Mouse (Mus musculus) frontal cortex, postnatal 36 days (tissue): ENCODE measurements around the gene Ube2l3.
"Not testable (repeated sequence)": the region's sequence is repeated elsewhere in the genome, so short reads cannot be mapped to it uniquely, and the experiment has no call there.

Source experiments
- DNase-seq, 2 experiments: peaks; one replicate each; pipeline ENCODE4 v3.0.0; 2022; ENCODE audit warnings: low spot score in 2 of 2

The Ube2l3 gene

DNA sequence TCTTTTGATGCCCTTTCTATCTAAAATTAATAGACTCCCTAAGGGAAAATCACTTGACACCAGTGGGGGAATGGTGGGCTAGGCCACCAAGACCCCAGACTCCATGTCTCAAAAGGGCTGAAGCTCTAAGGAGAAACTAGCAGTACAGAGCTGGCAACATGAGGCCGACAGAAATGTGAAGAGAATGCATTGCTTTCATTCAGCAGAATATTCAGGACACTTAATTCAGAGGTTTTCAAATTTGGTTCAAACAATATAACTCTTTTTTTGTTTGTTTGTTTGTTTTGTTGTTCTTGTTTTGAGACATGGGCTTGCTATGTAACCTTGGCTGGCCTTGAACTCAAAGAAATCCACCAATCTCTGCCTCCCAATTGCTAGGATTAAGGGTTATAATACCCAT lies at the start of gene Ube2l3:
Gene Ube2l3, minus strand, starts transcription at position 101 of the 400 bp plus-strand sequence.
- DNase-seq, result no peak

DNA sequence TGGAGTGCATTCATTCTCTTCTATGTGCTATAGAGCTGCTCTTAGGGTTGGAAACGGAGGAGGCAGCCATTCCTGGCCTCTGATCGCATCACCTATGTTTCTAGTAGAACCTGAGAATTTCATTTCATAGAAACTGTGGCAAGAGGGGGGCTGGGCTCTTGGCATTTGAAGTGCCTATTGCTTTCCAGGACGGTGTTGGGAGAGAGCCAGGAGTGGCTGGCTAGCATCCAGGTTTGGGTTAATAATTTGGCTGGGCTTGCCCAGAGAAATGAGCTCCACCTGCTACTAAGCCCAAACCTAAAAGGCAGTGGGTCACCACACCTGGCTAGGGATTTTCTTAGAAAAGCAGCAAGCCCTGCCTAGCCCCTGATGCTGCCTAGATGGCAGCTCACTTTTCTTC lies 49.1 kb upstream of the Ube2l3 start:
- DNase-seq, result peak in 1 of 2 experiments; percentile 17

DNA sequence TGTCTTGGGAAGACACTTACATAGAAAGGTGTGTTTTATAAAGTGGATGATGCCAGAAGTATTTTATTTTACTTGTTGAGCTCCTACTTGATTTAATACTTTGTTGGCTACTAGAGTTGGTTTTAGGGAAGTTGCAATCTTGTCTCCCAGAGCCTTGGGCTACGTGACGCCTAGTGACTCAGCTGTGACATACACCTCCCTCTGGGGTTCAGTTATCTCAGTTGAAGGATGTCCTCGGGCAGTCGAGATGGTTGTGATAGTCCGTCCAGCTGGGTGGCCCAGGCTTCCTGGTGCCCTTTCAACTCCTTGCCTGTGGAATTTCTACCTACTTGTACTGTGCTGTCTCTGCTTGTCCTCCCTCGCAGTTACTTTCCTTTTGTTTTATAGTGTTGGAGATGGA lies 46.7 kb upstream of the Ube2l3 start:
- no peak for DNase-seq

DNA sequence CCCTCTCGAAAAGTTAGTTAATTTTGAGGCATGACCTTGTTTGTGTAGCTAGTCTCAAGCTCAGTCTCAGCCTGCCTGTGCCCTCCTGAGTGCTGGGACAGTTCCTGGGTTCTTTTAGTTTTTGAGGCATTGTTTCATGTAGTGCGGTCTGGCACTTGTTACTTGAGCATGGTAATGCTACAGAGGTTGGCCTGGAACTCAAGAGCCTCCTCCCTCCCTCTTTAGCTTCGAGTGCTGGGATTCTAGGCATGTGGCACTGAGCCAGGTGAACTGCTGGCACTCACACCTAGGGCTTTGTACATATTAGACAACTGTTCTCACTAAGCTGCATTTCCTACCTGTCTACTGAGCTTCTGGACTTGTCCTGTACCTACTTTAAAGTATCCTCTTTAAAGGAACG lies 45.3 kb upstream of the Ube2l3 start:
- DNase-seq, result no peak

DNA sequence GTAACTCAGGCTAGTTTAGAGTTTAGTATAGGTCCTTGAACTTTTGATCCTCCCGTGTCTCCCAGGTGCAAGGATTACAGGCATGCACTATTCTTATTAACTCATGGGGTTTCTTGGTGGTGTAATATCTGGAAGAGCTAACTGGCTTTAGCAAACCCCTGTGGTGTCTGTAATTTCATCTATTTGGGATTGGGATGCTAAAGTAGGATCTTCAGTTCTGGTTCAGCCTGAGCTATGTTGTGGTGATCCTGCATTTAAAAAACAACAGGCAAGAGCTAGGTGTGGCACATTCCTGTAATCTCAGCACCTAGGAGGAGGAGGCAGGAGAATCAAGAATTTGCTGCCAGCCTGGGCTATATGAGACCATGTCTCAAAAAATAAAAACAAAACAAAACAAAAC lies 42.5 kb upstream of the Ube2l3 start:
- DNase-seq, result no peak

DNA sequence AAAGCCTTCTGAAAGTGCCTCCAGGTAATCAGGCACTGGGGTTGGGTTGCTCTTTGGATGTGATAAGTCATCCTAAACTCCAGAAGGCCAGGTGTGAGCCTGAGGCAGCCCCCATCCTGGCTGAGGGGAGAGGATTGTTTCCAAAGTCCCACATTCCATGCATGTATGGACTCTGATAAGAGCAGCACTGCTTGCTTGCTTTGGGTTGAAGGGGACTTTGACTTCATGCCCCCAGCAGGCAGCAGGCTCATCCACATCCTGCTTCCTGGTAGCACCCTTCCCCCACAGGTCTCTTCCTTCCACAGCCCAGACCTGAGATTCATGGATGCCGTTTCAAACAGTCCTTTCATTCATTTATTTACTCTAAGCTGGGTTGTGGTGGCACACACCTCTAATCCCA lies 41.3 kb upstream of the Ube2l3 start:
- no peak for DNase-seq

DNA sequence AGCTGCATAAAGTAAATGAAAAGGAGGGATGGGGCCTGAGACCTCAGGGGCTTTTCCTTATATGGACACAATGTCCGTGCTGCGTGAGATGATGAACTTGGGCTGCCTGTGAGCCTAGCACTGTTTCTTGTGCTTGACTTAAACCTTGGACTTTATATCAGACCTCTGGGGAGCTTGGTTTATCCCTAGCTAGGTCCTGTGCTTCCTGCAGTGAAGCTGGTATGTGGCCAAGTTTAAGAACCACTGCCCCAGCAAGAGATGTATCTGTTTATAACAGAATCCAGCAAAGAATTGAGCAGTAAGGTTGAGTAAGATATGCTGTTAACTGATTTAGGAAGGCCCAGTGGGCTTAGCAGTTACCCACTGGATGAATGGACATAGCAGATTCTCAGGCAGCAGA lies 37.0 kb upstream of the Ube2l3 start:
- no peak for DNase-seq

DNA sequence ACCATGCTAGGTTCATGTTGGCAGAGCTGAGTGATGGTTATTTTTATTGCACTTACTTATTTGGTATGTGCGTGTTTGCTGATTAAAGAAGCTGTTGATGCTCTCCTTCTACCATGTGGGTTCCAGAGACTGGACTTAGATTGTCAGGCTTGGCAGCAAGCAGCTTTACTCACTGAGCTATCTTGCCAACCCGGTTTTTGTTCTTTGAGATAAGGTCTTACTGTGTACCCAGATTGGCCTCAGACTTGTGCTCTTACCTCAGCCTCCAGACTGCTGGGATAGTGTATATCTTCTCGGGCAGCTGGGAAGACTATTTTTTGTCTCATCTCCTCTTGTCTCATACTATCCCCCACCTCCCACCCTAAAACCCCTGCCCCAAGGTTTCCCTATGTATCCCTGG lies 35.2 kb upstream of the Ube2l3 start:
- no peak for DNase-seq

DNA sequence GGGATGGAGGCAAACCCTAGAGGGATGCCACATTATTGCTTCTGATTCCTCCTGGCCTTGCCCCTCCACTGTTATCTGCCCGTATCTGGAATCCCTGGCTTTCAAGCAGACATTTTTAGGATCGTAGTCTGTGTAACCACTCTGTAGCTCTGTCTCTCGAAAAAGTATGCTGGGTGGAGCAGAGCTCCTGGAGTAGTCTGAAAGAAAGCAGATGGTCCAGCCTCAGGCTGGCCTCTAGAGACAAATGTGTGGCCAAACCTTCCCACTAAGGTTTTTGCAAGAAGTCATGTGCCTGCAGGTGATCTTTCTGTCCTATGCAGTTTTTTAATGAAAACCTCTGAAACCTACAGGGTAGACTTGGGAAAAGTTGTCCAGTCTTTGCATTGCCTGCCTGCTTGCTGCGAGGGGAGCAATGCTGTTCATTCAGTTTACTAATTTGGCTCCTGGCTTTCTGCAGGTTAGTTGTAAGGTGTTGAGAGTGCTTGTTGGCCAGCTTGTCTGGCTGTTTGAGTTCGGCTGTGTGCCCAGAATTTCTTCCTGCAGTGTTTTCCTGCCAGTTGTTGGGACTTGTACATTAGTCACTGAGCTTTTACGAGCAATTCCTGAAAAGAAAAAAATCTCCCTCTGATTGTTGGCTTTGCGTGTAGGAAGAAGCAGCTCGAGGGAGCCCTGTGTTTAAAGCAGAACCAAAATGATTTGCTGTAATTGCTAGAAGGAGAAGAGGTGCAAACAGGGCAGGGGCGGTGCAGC lies 32.6 kb upstream of the Ube2l3 start:
- DNase-seq, result peak; percentile 36 to 69

DNA sequence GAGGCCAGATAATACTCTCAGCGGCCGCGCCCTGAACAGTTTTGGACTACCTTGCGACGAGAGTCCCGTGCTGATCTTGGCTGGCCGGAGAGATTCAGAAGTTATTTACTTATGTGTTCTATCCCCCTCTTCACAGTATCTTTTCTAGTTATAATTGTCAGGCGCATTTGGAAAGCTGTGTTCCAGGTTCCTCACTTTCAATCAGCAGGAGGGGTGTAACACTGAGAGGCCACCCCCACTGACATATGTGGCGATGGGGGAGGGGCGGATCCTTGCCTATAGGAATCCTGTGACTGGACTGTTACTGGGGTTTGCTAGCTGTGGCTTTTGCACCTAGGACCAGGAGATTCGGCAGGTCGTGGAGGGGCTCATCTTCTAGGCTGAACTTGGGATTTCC lies 32.0 kb upstream of the Ube2l3 start:
- peak; percentile 47 to 49 for DNase-seq

DNA sequence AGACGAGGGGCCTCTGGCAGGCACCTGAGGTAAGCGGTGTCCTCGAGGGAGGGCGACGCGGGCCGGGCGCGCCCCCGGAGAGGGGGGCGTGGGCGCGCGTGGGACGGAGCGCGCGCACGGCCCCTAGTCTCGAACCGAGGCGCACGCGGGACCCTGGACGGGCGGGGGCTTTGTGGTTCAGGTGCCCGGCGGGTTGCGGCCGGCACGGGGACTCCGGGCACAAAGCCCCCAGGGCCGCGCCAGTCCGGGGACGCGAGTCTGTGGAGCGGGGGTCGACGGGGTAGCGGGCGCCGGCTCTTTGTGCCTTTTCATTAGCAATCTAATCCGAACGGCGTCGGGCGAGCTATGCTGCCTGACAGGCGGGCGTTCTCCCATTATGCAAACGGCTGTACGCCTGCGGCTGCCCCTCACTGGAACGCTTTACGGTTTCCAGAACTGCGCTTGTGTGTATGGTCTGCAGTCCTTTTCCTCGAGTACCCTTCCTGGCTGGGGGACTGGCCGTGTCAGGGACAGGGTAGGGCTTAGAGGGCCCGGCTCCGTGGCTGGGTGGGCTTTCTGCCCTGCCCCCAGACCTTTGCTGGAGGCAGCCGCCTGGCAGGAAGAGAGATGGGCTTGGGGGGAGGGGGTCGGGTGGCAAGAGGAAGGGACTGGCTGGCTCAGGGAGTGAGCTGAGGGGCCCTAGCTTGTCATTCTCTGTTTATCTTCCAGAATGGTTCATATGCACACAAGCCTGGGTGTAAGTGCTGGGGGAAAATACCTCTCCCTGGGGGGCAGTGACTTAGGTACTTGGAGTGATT lies 31.5 kb upstream of the Ube2l3 start:
- DNase-seq, result peak; percentile 32 to 39

DNA sequence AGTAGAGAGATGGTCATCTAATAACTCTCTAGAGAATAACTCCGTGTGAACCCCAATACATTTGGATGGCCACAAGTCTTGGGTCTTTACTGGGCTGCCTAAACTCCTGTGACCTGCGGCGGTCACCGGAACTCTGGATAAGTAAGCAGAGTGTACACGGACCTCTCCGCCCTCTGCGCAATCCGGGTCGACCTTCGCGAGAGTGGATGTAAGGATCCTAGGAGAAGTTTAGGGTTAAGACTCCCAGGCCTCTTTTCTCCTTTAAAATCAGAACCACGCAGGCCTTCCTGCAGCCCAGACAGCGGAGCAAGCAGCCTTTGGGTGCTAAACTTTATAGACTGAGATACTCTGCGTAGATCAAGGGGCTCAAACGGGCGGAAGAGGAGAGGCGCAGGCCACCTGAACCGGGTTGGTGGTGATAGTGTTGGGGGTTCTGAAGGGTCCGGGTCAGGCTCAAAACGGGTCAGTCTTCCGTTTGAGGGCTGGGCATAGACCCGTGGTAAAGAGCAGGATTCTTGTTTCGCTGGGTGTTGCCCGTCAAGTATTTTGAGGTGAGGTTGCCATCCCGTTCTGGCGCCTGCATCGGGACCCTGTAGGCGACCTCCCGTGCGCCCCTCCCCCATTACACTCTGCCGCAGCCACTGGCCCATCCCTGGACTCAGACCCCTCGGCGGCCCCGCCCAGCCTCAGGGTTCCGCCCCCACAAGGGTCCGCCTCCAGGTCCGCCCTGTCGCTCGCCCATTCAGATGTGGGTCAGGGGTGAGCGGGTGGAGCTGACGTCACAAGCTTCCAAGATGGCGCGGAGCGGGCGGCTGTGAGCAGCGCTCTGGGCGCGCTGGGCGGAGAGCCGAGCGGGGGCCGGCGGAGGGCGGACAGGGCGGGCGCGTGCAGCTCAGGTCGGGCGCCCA lies 30.6 kb upstream of the Ube2l3 start, which contains the start of gene Hic2:
Gene Hic2, plus strand, starts transcription at position 779 of the 908 bp plus-strand sequence.
- peak; percentile 88 to 90 for DNase-seq

DNA sequence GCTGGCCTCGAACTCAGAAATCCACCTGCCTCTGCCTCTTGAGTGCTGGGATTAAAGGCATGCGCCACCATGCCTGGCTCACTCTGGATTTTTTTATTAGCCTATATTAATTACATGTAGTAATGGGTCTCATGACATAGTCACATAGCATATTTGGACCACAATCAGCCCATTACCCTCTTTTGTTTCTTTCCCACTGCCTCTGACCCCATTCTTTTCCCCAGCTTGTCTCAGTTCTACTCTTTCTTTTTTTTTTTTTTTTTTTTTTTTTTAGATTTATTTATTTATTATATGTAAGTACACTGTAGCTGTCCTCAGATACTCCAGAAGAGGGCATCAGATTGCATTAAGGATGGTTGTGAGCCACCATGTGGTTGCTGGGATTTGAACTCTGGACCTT lies 29.1 kb upstream of the Ube2l3 start:
- not testable (repeated sequence) for DNase-seq

DNA sequence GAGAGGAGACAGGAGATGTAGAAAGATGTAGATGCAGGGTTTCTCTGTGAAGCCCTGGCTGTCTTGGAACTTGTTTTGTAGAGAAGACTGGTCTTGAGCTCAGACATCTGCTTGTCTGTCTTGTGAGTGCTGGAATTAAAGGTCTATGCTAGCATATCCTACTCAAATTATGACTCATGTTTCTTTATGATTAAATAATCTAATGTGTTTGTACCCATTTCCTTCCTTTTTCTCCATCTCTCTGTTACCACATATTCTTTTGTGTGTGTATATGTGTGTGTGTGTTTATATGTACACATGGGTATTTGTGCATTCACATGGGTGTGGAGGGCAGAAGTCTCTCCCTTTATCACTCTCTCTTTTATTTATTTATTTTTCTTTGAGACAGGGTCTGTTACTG lies 24.0 kb upstream of the Ube2l3 start:
- DNase-seq, result no peak

DNA sequence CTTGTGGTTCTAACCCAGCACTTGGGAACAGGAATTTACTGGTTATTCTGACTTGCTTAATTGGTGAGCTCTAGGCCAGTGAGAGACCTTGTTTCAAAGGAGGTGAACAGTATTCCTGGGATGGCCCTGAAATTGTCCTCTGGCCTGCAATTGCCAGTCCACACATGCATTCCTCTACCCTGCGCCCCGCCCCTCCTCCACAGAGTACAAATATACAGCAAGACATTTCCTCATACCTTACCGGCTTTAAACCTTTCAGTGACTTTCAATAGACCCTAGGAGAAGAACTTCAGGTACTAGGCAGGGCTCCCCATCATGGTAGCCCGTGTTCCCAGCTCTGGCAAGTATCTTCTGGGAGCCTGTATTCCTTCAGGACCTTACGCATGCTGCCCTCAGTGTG lies 23.1 kb upstream of the Ube2l3 start:
- DNase-seq, result no peak

DNA sequence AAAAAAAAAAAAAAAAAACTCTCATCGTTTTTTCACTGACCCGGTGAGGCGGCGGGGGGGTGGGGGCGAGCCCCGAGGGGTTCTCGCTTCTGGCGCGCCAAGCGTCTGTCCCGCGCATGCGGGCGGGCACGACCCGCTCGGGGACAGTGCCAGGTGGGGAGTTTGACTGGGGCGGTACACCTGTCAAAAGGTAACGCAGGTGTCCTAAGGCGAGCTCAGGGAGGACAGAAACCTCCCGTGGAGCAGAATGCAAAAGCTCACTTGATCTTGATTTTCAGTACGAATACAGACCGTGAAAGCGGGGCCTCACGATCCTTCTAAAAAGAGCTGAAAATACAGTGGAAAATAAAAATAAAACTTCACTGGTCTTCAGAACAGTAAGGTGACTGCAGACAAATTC lies 19.7 kb upstream of the Ube2l3 start:
- DNase-seq, result peak; percentile 93 to 98

DNA sequence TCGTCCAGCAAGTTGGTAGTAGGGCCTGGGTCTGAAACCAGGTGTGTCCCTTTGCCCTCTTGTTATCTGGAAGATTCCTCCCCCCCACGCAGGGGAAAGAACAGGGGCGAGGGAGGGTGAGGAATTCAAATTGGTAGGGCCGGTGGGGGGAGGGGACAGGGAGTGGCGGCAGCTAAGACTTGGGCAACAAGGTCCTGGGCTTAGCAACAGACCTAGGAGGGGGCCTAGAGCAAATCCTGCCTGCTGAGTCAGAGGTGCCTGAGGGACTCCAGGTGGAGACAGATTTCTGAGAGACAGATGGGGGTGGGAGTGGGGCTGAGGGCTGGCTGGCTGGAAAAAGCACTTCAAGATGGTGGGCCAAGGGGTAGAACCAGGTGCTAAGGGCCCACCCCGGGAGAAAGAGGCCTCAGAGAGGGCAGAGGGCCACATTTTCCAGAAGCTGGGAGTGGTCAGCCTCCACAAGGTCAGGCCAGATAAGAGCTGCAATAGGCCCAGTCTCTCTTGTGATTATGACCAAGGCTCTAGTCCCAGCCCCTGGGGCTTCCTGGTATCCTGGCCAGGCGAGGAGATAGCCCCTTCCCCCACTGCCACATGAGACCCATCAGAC lies 17.8 kb upstream of the Ube2l3 start:
- DNase-seq, result no peak

DNA sequence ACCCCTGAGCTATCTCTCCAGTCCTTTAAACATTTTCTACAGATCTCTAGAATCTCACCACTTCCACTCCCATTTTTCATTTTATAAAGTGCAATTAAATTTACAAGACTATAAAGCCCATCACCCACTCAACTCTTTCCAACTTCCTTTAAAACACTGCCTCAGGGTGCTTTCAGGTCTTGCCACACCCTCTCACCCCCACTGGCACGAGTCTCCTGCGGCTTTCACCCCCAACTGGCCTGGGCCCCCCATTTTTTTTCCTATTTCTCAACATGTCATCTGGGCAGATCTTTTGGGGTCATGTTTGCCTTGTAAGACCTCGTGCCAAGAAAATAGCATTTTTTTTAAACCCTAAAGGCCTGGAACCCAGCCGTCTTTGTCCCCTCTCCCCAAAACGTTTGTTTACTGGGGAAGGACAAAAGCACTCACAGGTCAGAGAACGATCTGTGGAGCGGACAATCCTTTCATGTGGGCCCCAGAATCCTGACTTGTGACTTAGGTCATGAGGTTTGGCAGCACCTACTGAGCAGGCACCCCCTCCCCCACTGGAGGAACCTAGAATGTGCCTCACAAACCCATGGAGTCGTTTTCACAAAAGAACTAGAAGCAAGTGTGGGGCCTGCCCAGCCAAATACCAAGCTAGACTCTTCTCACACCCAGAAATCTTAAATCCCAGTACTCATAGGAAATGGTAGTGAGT lies 14.6 kb upstream of the Ube2l3 start:
- no peak for DNase-seq

DNA sequence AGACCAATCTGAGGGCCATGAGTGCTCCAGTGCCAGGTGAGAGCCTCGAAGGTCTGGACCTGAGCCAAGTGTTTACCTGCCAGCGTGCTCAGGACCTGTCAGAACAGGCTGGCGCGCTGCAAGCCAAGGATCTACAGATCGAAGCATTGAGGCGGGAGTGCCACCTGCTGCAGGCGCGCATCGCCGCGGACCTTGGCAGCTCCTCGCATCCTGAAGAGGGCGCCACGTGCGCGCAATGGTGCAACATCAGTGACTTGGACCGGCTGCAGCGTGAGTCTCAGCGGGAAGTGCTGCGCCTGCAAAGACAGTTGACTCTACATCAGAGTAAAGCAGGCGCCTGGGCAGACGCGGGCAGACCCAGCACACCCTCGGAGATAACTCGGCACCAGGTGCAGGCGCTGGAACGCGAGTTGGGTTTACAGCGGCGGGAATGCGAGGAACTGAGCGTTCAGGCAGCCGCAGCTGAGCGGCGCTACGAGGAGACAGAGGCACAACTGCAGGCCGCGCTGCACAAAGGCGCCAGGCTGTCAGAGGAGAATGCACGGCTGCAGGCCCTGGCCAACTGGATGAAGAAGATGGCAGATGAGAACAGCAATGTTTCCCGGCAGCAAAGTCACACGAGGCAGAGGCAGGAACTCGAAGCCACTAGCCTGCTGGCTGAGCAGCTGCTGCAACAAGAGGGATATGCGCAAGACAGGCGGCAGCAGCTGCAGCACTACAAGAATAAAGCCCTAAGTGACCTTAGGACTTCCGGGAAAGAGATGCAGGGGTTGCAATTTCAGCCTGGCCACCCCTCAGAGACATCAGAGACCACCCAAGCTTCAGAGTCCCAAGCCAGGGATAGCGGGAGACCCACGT lies 7.8 kb upstream of the Ube2l3 start:
- peak; percentile 79 to 89 for DNase-seq

DNA sequence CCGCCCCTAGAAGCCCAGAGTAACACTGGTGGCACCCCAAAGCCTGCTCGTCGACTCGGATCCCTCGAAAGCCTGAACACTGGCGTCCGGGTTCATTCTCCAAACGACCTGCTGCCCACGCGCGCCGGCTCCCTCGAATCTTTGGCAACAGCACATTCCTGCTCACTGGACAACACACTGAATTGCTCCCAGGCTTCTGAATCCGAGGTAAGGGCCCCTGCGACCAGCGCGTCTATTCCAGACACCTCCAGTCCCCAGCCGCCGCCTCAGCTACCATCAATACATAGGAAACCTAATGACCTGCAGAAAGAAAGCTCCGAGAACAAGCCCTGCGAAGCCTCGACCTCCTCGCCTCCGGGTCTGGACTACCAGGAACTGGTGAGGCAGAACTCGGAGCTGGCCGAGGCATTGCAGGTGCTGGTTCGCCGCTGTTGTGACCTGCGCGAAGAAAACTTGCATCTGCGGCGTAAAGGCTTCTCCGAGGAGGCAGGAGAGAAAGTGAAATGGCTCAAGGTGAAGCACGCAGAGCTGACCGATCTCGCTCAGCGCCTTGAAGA lies 7.0 kb upstream of the Ube2l3 start:
- no peak for DNase-seq
